In the genomic region with DNA sequence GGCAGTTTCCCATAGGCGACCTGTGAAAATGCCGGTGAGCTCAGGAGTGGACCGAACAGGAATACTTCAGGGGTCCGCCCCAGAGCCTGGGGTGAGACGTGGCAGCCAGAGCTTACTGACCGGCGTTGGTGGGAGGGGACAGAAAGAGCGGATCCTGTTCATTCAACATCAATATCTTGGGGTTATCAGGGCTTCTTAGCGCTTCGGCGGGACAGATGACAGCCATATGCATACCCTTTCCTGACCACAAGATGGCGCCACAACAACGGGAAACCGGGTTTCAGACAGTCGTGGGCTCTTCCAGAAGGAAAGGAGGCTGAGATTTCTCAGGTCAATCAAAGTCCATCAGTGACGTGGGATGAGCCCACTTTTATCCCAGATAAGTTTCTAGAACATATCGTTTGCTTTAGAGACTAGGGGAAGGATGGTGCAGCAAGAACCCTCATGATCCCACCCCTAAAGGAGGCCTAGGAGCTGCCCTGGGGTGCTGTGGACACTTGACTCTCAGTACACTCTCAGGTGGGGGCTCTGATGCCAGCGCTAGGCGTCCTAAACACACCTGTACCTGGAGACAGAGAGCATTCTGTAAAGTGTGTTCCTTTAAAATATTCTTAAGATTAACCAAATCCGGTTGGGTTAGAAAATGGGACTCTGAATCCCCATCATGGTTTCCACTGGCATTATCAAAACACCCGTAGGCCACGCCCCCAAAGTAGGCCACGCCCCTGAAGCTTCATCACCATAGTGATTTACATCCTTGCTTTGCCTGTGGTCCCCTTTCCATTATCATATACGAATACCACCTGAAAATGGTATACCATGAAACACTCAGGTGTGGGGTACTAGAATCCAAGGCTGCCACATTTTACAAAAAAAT, we compare ENCODE assay signal across 8 mouse cellular contexts. TPM values are rescaled to one million over a fixed set of nuclear protein-coding genes. Genes with fewer than 3 reads are reported as not detected.
DNase-seq lines count a peak whose midpoint lies in the region; ATAC-seq and TF ChIP-seq lines count a peak whose summit lies in the region.

No protein-coding gene starts in this region.

- H3K4me2 ChIP-seq in midbrain, embryonic 13.5 days (replicated peaks), result peak overlapping the region; percentile 48

- intact Hi-C loops in gastrocnemius, adult 2 months (cut with DNase I), result loop anchor here (2.0 to 5.0 kb wide), 3 partner anchors 91 to 200 kb away; a partner anchor contains a TSS
- intact Hi-C loops in left cerebral cortex, postnatal 36 days (cut with DNase I), result loop anchor here (2.0 kb wide), 3 partner anchors 92 to 200 kb away; no protein-coding TSS in a partner anchor

- no peaks in the 10 kb centered on the region for H3K9me3 ChIP-seq in midbrain, embryonic 13.5 days

- peak; percentile 37 to 82 for DNase-seq in layer of hippocampus, adult 18-20 months (ENCODE audit: low spot score in 2 of 2)
- DNase-seq in layer of hippocampus, adult 9-11 months, result no peak
- peak; percentile 80 to 89 for DNase-seq in cerebellum, postnatal 25 days
- peak; percentile 77 for DNase-seq in gastrocnemius, adult 2 months
- DNase-seq in hindlimb bud, embryonic 11.5 days (ENCODE audit: extremely low spot score, low read depth, low spot score), result peak; percentile 50
- peak; percentile 50 to 73 for DNase-seq in left cerebral cortex, postnatal 36 days (ENCODE audit: low spot score in 2 of 2)
- peak; percentile 29 to 81 for DNase-seq in spleen, postnatal 4 days (ENCODE audit: low spot score in 2 of 2)

- H3K9ac ChIP-seq in midbrain, embryonic 13.5 days (replicated peaks), result 0 out of 2 replicates have a peak overlapping the region, but pooled peaks have one; percentile 45

- peak; percentile 69 for ATAC-seq in midbrain, embryonic 13.5 days

- H3K36me3 ChIP-seq in midbrain, embryonic 13.5 days, result no peaks in the 10 kb centered on the region

- H3K27ac ChIP-seq in gastrocnemius, adult 2 months, result no peak overlapping the region
- no peak overlapping the region for H3K27ac ChIP-seq in midbrain, embryonic 13.5 days

- H3K4me1 ChIP-seq in midbrain, embryonic 13.5 days (replicated peaks), result peaks cover 4% of the 10 kb centered on the region; the same call in 1 of the 2 replicates

- 17% methylated on average over 24 of the region's 24 CpGs for WGBS in midbrain, embryonic 13.5 days

- H3K27me3 ChIP-seq in midbrain, embryonic 13.5 days, result peaks cover 16% of the 10 kb centered on the region

- H3K4me3 ChIP-seq in gastrocnemius, adult 2 months, result no peak overlapping the region
- peak overlapping the region; percentile 18 for H3K4me3 ChIP-seq in midbrain, embryonic 13.5 days (replicated peaks)

- TF ChIP-seq CTCF in gastrocnemius, adult 2 months (IDR thresholded peaks at IDR 0.05), result peak; percentile 94

RNA-seq across cellular contexts. Expression of a gene that starts 30.8 kb away (rescaled TPM):
- total RNA-seq in layer of hippocampus, adult 18-20 months (2021), result not detected
- not detected for total RNA-seq in gastrocnemius, adult 2 months (2021)
- not detected for total RNA-seq in left cerebral cortex, postnatal 36 days (2021)
- polyA plus RNA-seq in midbrain, embryonic 13.5 days (2015; fragmentation: Nextera tagmentation; extraction: Ambion mirVana), result 0.17 TPM in 1 of 2 replicates, not detected in the other

RNA-seq across cellular contexts. Expression of a gene that starts 33.1 kb away (rescaled TPM):
- total RNA-seq in layer of hippocampus, adult 18-20 months (2021), result under 1 TPM; 0.08 to 0.15 TPM
- 10 to 100 TPM; 68.9 to 69.3 TPM for total RNA-seq in gastrocnemius, adult 2 months (2021)
- under 1 TPM; 0.16 to 0.17 TPM for total RNA-seq in left cerebral cortex, postnatal 36 days (2021)
- polyA plus RNA-seq in midbrain, embryonic 13.5 days (2015; fragmentation: Nextera tagmentation; extraction: Ambion mirVana), result 1.2 and 1.3 TPM in 2 replicates

Comparison
In these comparisons a context has a peak if more than half of its experiments do, and no peak if none do; other contexts are left out.
1. RNA of a gene that starts 33.1 kb away (total RNA-seq): 68.9 to 69.3 TPM in gastrocnemius, adult 2 months; 0.16 to 0.17 TPM in left cerebral cortex, postnatal 36 days and 0.08 to 0.15 TPM in layer of hippocampus, adult 18-20 months; every median in the first group is over 10 times any median in the second.